Mouse (Mus musculus): ENCODE measurements at regions not wholly inside any gene's neighbourhood (a gene's known extent, or its start where the extent isn't known, plus 50 kb on each side); places are given as distances from the start of the nearest gene placed in this dataset.

DNA sequence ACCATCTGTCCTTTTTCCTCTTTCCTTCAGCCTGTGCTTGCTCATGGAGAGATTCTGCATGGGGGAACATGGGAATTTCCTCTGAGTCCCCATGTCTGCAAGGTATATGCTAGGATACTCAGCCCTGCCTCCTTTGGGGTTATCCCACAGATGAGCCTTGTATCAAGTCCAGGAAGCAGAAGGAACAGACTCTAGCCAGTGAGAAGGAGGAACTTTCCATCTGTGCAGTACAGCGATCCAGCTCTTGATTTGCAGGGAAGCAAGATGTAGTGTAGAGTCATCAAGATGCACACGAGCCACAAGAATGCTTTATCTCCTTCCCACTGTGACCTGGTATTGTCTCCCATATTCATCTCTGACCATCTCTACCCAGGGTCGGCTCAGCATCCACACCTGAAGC, 84.5 kb downstream of the Gadd45g start:
- Histone ChIP-seq H3K4me2 (ENCODE audit: low read depth) (no peak overlapping the region), H3K9ac (no peak overlapping the region), H3K9me3 (ENCODE audit: low read length) (no peaks in the 10 kb centered on the region), H3K4me1 (ENCODE audit: insufficient read depth) (peaks cover 13% of the 10 kb centered on the region; the same call in 1 of the 2 replicates), H3K27me3 (ENCODE audit: insufficient read depth, low read length) (no peaks in the 10 kb centered on the region), H3K27ac (ENCODE audit: low read depth, low read length) (no peak overlapping the region), H3K4me3 (ENCODE audit: low read depth, low read length) (no peak overlapping the region), H3K36me3 (ENCODE audit: insufficient read depth) (no peaks in the 10 kb centered on the region)
- TF ChIP-seq CTCF (IDR thresholded peaks at IDR 0.05; ENCODE audit: low read depth) = no peak
- DNase-seq (peak; percentile 61), ATAC-seq (peak; percentile 42; the same call in 1 of the 2 replicates)
- WGBS = 64% methylated on average over 3 of the region's 3 CpGs

- 92% methylated on average over 10 of the region's 10 CpGs for WGBS
- TF ChIP-seq CTCF (IDR thresholded peaks at IDR 0.05; ENCODE audit: low read depth) = no peak
- H3K4me3 ChIP-seq (ENCODE audit: low read depth, low read length) = no peak overlapping the region
- DNase-seq (no peak), ATAC-seq (no peak)
- peaks cover 4% of the 10 kb centered on the region; the same call in 1 of the 2 replicates for H3K4me1 ChIP-seq (ENCODE audit: insufficient read depth)
- no peak overlapping the region for H3K4me2 ChIP-seq (ENCODE audit: low read depth)
- no peaks in the 10 kb centered on the region for H3K27me3 ChIP-seq (ENCODE audit: insufficient read depth, low read length)
- no peaks in the 10 kb centered on the region for H3K36me3 ChIP-seq (ENCODE audit: insufficient read depth)
- H3K9ac ChIP-seq = no peak overlapping the region
- H3K27ac ChIP-seq (ENCODE audit: low read depth, low read length) = no peak overlapping the region
- no peaks in the 10 kb centered on the region for H3K9me3 ChIP-seq (ENCODE audit: low read length)
Measured at GRCm38 (mm10) chr13:51935827-51936226, 89.3 kb downstream of the Gadd45g start.

DNA sequence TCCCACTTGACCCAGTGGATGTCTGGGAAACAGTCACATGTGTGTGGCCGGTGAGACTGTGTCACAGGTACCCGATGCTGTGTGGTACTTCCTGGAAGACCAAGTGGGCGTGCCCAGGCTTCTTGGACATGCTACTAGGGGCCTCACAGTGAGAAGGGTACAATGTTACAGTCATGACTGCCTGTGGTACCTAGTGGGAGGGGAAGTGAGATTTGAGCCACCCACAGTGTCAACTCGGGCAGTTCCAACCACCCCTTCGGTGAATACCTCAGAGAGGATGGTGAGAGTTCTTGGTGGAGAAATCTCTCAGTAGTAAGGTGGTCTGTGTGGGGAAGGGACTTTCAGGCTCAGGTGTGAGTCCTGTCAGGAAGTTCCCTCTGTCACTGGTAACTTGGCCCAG, 90.0 kb downstream of the Gadd45g start:
- Histone ChIP-seq H3K27ac (ENCODE audit: low read depth, low read length) (no peak overlapping the region), H3K9ac (no peak overlapping the region), H3K36me3 (ENCODE audit: insufficient read depth) (no peaks in the 10 kb centered on the region), H3K4me3 (ENCODE audit: low read depth, low read length) (no peak overlapping the region), H3K4me2 (ENCODE audit: low read depth) (no peak overlapping the region), H3K9me3 (ENCODE audit: low read length) (no peaks in the 10 kb centered on the region), H3K4me1 (ENCODE audit: insufficient read depth) (no peaks in the 10 kb centered on the region), H3K27me3 (ENCODE audit: insufficient read depth, low read length) (no peaks in the 10 kb centered on the region)
- 80% methylated on average over 5 of the region's 5 CpGs for WGBS
- no peak for DNase-seq
- no peak for TF ChIP-seq CTCF (IDR thresholded peaks at IDR 0.05; ENCODE audit: low read depth)
- ATAC-seq = no peak

- H3K9me3 ChIP-seq (ENCODE audit: low read length) = no peaks in the 10 kb centered on the region
- H3K9ac ChIP-seq = no peak overlapping the region
- WGBS = 66% methylated on average over 7 of the region's 7 CpGs
- no peaks in the 10 kb centered on the region for H3K36me3 ChIP-seq (ENCODE audit: insufficient read depth)
- H3K4me1 ChIP-seq (ENCODE audit: insufficient read depth) = no peaks in the 10 kb centered on the region
- no peak for ATAC-seq
- no peaks in the 10 kb centered on the region for H3K27me3 ChIP-seq (ENCODE audit: insufficient read depth, low read length)
- H3K27ac ChIP-seq (ENCODE audit: low read depth, low read length) = no peak overlapping the region
- no peak overlapping the region for H3K4me3 ChIP-seq (ENCODE audit: low read depth, low read length)
- no peak overlapping the region for H3K4me2 ChIP-seq (ENCODE audit: low read depth)
- DNase-seq = no peak
- TF ChIP-seq CTCF (IDR thresholded peaks at IDR 0.05; ENCODE audit: low read depth) = no peak
Measured at GRCm38 (mm10) chr13:51937898-51938297, 91.4 kb downstream of the Gadd45g start.

DNA sequence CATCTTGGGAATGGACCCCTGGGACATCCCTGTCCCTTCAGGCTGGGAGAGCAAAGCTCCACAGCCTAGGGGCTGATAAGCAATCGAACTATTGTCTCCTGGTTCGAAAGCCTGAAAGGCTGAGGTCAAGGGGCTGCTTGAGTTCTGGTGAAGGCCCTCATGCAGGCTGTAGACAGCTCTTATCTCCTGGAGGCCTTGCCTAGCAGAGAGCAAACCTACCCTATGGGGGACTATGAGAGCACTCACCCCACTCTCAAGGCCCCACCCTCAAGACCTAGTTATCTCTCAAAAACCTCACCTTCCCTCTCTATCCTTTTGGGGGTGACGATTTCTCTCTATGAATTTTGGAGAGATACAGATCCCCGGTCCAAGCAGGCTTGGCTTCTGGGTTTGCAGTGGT, 92.8 kb downstream of the Gadd45g start:
- no peak overlapping the region for H3K4me2 ChIP-seq (ENCODE audit: low read depth)
- H3K9ac ChIP-seq = no peak overlapping the region
- no peak for ATAC-seq
- WGBS = 94% methylated on average over 4 of the region's 4 CpGs
- TF ChIP-seq CTCF (IDR thresholded peaks at IDR 0.05; ENCODE audit: low read depth) = no peak
- H3K27me3 ChIP-seq (ENCODE audit: insufficient read depth, low read length) = no peaks in the 10 kb centered on the region
- no peaks in the 10 kb centered on the region for H3K9me3 ChIP-seq (ENCODE audit: low read length)
- H3K4me3 ChIP-seq (ENCODE audit: low read depth, low read length) = no peak overlapping the region
- no peaks in the 10 kb centered on the region for H3K36me3 ChIP-seq (ENCODE audit: insufficient read depth)
- DNase-seq = no peak
- H3K4me1 ChIP-seq (ENCODE audit: insufficient read depth) = no peaks in the 10 kb centered on the region
- H3K27ac ChIP-seq (ENCODE audit: low read depth, low read length) = no peak overlapping the region

GRCm38 (mm10) chr13:51939715-51940114, 93.2 kb downstream of the Gadd45g start:
- no peak overlapping the region for H3K4me3 ChIP-seq (ENCODE audit: low read depth, low read length)
- no peak for ATAC-seq
- H3K27ac ChIP-seq (ENCODE audit: low read depth, low read length) = no peak overlapping the region
- WGBS = 90% methylated on average over 6 of the region's 6 CpGs
- DNase-seq = no peak
- H3K27me3 ChIP-seq (ENCODE audit: insufficient read depth, low read length) = no peaks in the 10 kb centered on the region
- no peaks in the 10 kb centered on the region for H3K9me3 ChIP-seq (ENCODE audit: low read length)
- H3K4me2 ChIP-seq (ENCODE audit: low read depth) = no peak overlapping the region
- TF ChIP-seq CTCF (IDR thresholded peaks at IDR 0.05; ENCODE audit: low read depth) = no peak
- no peak overlapping the region for H3K9ac ChIP-seq
- H3K36me3 ChIP-seq (ENCODE audit: insufficient read depth) = no peaks in the 10 kb centered on the region
- no peaks in the 10 kb centered on the region for H3K4me1 ChIP-seq (ENCODE audit: insufficient read depth)

GRCm38 (mm10) chr13:51946171-51946570, 99.7 kb downstream of the Gadd45g start:
- ATAC-seq (peak; percentile 29; the same call in 1 of the 2 replicates), DNase-seq (no peak)
- 59% methylated on average over 3 of the region's 3 CpGs for WGBS
- Histone ChIP-seq H3K9me3 (ENCODE audit: low read length) (no peaks in the 10 kb centered on the region), H3K9ac (no peak overlapping the region), H3K4me3 (ENCODE audit: low read depth, low read length) (no peak overlapping the region), H3K36me3 (ENCODE audit: insufficient read depth) (no peaks in the 10 kb centered on the region), H3K4me2 (ENCODE audit: low read depth) (no peak overlapping the region), H3K4me1 (ENCODE audit: insufficient read depth) (no peaks in the 10 kb centered on the region), H3K27ac (ENCODE audit: low read depth, low read length) (no peak overlapping the region), H3K27me3 (ENCODE audit: insufficient read depth, low read length) (no peaks in the 10 kb centered on the region)
- no peak for TF ChIP-seq CTCF (IDR thresholded peaks at IDR 0.05; ENCODE audit: low read depth)

DNA sequence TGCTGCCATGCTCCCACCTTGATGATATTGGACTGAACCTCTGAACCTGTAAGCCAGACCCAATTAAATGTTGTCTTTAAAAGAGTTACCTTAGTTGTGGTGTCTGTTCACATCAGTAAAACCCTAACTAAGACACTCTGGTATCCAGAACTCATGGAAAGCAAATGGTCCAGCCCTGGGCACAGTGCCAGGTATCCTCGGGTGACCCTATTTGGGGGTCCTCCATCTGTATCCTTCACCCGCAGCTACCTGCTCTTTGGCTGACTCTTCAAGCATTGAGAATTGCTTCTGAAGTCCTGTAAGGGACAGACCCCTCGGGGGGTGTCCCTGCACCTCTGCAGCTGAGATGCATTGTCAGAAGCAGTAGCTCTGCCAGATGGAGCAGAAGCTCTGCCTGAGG, 102.4 kb downstream of the Gadd45g start:
- DNase-seq (no peak), ATAC-seq (no peak)
- no peak overlapping the region for H3K9ac ChIP-seq
- H3K27ac ChIP-seq (ENCODE audit: low read depth, low read length) = no peak overlapping the region
- TF ChIP-seq CTCF (IDR thresholded peaks at IDR 0.05; ENCODE audit: low read depth) = no peak
- no peaks in the 10 kb centered on the region for H3K36me3 ChIP-seq (ENCODE audit: insufficient read depth)
- WGBS = 81% methylated on average over 3 of the region's 3 CpGs
- no peak overlapping the region for H3K4me2 ChIP-seq (ENCODE audit: low read depth)
- no peaks in the 10 kb centered on the region for H3K27me3 ChIP-seq (ENCODE audit: insufficient read depth, low read length)
- no peaks in the 10 kb centered on the region for H3K9me3 ChIP-seq (ENCODE audit: low read length)
- no peaks in the 10 kb centered on the region for H3K4me1 ChIP-seq (ENCODE audit: insufficient read depth)
- no peak overlapping the region for H3K4me3 ChIP-seq (ENCODE audit: low read depth, low read length)
